Comparison of ENCODE assay signal across 9 mouse cellular contexts in genomic region chr14:61277285-61277684, GRCm38 (mm10). TPM values are rescaled to one million over a fixed set of nuclear protein-coding genes. Genes with fewer than 3 reads are reported as not detected.
DNase-seq lines count a peak whose midpoint lies in the region; ATAC-seq and TF ChIP-seq lines count a peak whose summit lies in the region.
"Had no signal": no experiment of that assay in that cellular context is flagged by ENCODE, and none has a peak within 500 bp of the region (broad histone marks: within the 10 kb centered on the region; RNA-seq: fewer than 3 reads in every experiment).

No protein-coding gene starts in this region.

- H3K27ac ChIP-seq in kidney, embryonic 16.5 days (ENCODE audit: low read length) = no peak overlapping the region
- H3K27ac ChIP-seq in midbrain, postnatal 0 days (ENCODE audit: low read depth, low read length) = no peak overlapping the region
- H3K27ac ChIP-seq: liver, embryonic 15.5 days had no signal

- no peak overlapping the region for H3K4me3 ChIP-seq in kidney, embryonic 16.5 days (ENCODE audit: low read length)
- H3K4me3 ChIP-seq in midbrain, postnatal 0 days (ENCODE audit: low read depth, low read length) = no peak overlapping the region
- H3K4me3 ChIP-seq: liver, embryonic 15.5 days had no signal

- no peak overlapping the region for H3K9ac ChIP-seq in kidney, embryonic 16.5 days (replicated peaks; ENCODE audit: low read length)
- H3K9ac ChIP-seq in midbrain, postnatal 0 days (replicated peaks; ENCODE audit: low read length, poor library complexity, severe bottlenecking) = no peak overlapping the region
- H3K9ac ChIP-seq: liver, embryonic 15.5 days had no signal

- H3K4me1 ChIP-seq in kidney, embryonic 16.5 days (ENCODE audit: insufficient read depth, low read length) = peaks cover 11% of the 10 kb centered on the region
- no peaks in the 10 kb centered on the region; the same call in 1 of the 2 replicates for H3K4me1 ChIP-seq in midbrain, postnatal 0 days (ENCODE audit: insufficient read depth, low read length)
- H3K4me1 ChIP-seq: liver, embryonic 15.5 days had no signal

- TF ChIP-seq CTCF in midbrain, postnatal 0 days (IDR thresholded peaks at IDR 0.05) = peak; percentile 65

- 50% methylated on average over 1 of the region's 1 CpGs for WGBS in kidney, embryonic 16.5 days
- WGBS in midbrain, postnatal 0 days = 55% methylated on average over 1 of the region's 1 CpGs

- no peak for ATAC-seq in cerebellum, adult (ENCODE audit: insufficient number of reproducible peaks, low FRiP score, low TSS enrichment)
- no peak for ATAC-seq in kidney, embryonic 16.5 days (ENCODE audit: low FRiP score, low TSS enrichment)
- no peak for ATAC-seq in midbrain, postnatal 0 days (ENCODE audit: low FRiP score)

- no peaks in the 10 kb centered on the region for H3K36me3 ChIP-seq in kidney, embryonic 16.5 days (ENCODE audit: insufficient read depth, low read length)
- no peaks in the 10 kb centered on the region for H3K36me3 ChIP-seq in midbrain, postnatal 0 days (ENCODE audit: insufficient read depth, low read length)
- H3K36me3 ChIP-seq: liver, embryonic 15.5 days had no signal

- peaks cover 27% of the 10 kb centered on the region for H3K27me3 ChIP-seq in kidney, embryonic 16.5 days (ENCODE audit: insufficient read depth, low read length)
- H3K27me3 ChIP-seq in midbrain, postnatal 0 days (ENCODE audit: insufficient read depth, low read length) = peaks cover 23% of the 10 kb centered on the region

- peak; percentile 27 to 41 for DNase-seq in cerebellum, adult 18-20 months
- peak; percentile 47 for DNase-seq in kidney, adult 18-20 months
- peak; percentile 21 for DNase-seq in ES-CJ7 (ENCODE audit: low read depth, low spot score)
- peak; percentile 36 for DNase-seq in embryo, embryonic 9.5 days (ENCODE audit: extremely low spot score)
- DNase-seq in midbrain, postnatal 0 days (ENCODE audit: low spot score) = no peak
- peak; percentile 66 for DNase-seq in thymus, postnatal 14 days

- H3K9me3 ChIP-seq in kidney, embryonic 16.5 days (ENCODE audit: low read length) = no peaks in the 10 kb centered on the region
- H3K9me3 ChIP-seq in midbrain, postnatal 0 days (ENCODE audit: low read length) = no peaks in the 10 kb centered on the region
- H3K9me3 ChIP-seq: liver, embryonic 15.5 days had no signal

- H3K4me2 ChIP-seq in kidney, embryonic 16.5 days (replicated peaks; ENCODE audit: low read depth, low read length) = no peak overlapping the region
- no peak overlapping the region for H3K4me2 ChIP-seq in midbrain, postnatal 0 days (ENCODE audit: low read depth, low read length, poor library complexity, severe bottlenecking)
- H3K4me2 ChIP-seq: liver, embryonic 15.5 days had no signal

RNA-seq across cellular contexts. Expression of gene Sgcg, which starts 19.0 kb away (rescaled TPM):
- 0.67 and 1.4 TPM in 2 replicates for polyA plus RNA-seq in kidney, embryonic 16.5 days (2015; fragmentation: Nextera tagmentation; extraction: Ambion mirVana)
- 0.11 TPM in 1 of 2 replicates, not detected in the other for total RNA-seq in midbrain, postnatal 0 days (2014; rRNA removed)
- 0.18 and 0.36 TPM in 2 replicates for polyA plus RNA-seq in midbrain, postnatal 0 days (2015; fragmentation: Nextera tagmentation; extraction: Ambion mirVana)

RNA-seq across cellular contexts. Expression of gene Arl11, which starts 32.3 kb away (rescaled TPM):
- polyA plus RNA-seq in kidney, embryonic 16.5 days (2015; fragmentation: Nextera tagmentation; extraction: Ambion mirVana) = 0.80 and 1.2 TPM in 2 replicates
- 0.14 TPM in 1 of 2 replicates, not detected in the other for total RNA-seq in midbrain, postnatal 0 days (2014; rRNA removed)
- polyA plus RNA-seq in midbrain, postnatal 0 days (2015; fragmentation: Nextera tagmentation; extraction: Ambion mirVana) = 0.55 and 0.63 TPM in 2 replicates
